Mouse (Mus musculus) B cell, adult 2 months (primary cell): ENCODE results near the gene Baiap3.
"Not testable (repeated sequence)": the region's sequence is repeated elsewhere in the genome, so short reads cannot be mapped to it uniquely, and the experiment has no call there.

Experiments used
- DNase-seq, 2 experiments: peaks; one replicate each; pipeline ENCODE4 v3.0.0; 2022

Baiap3 gene

GRCm38 (mm10) chr17:25244239-25244638 is 11.9 kb downstream of the Baiap3 start:
- no peak for DNase-seq

GRCm38 (mm10) chr17:25243131-25243780 is 12.9 kb downstream of the Baiap3 start:
- DNase-seq: no peak

GRCm38 (mm10) chr17:25239695-25240636 is 16.2 kb downstream of the Baiap3 start, which contains the start of the genes Gnptg and Tsr3:
Gene Gnptg, minus strand, starts transcription at chr17:25240124.
Gene Tsr3, plus strand, starts transcription at chr17:25240170.
- peak; percentile 85 to 88 for DNase-seq

GRCm38 (mm10) chr17:25235635-25236034 is 20.5 kb downstream of the Baiap3 start:
- DNase-seq: no peak

GRCm38 (mm10) chr17:25231621-25232020 is 24.5 kb downstream of the Baiap3 start:
- DNase-seq: not testable (repeated sequence)

GRCm38 (mm10) chr17:25230700-25231099 is 25.5 kb downstream of the Baiap3 start:
- DNase-seq: no peak

GRCm38 (mm10) chr17:25230014-25230655 is 26.0 kb downstream of the Baiap3 start:
- DNase-seq: not testable (repeated sequence)

GRCm38 (mm10) chr17:25227991-25228390 is 28.2 kb downstream of the Baiap3 start:
- no peak for DNase-seq

- no peak for DNase-seq
Measured at GRCm38 (mm10) chr17:25225659-25226058, 30.5 kb downstream of the Baiap3 start.

GRCm38 (mm10) chr17:25224586-25225222 is 31.5 kb downstream of the Baiap3 start:
- peak; percentile 33 to 56 for DNase-seq

GRCm38 (mm10) chr17:25222951-25223601 is 33.1 kb downstream of the Baiap3 start:
- DNase-seq: no peak

GRCm38 (mm10) chr17:25222504-25222940 is 33.6 kb downstream of the Baiap3 start:
- peak; percentile 26 to 41 for DNase-seq

GRCm38 (mm10) chr17:25221821-25222503 is 34.2 kb downstream of the Baiap3 start:
- DNase-seq: peak; percentile 51 to 64

- DNase-seq: no peak
Measured at GRCm38 (mm10) chr17:25220746-25221145, 35.4 kb downstream of the Baiap3 start.

- no peak for DNase-seq
Measured at GRCm38 (mm10) chr17:25219492-25220295, 36.5 kb downstream of the Baiap3 start.

- DNase-seq: no peak
Measured at GRCm38 (mm10) chr17:25218967-25219366, 37.2 kb downstream of the Baiap3 start.

- no peak for DNase-seq
Measured at GRCm38 (mm10) chr17:25215431-25215830, 40.7 kb downstream of the Baiap3 start.

- no peak for DNase-seq
Measured at GRCm38 (mm10) chr17:25211705-25212104, 44.5 kb downstream of the Baiap3 start.

GRCm38 (mm10) chr17:25210680-25211466 is 45.3 kb downstream of the Baiap3 start:
- peak in 1 of 2 experiments; percentile 26 for DNase-seq

- DNase-seq: no peak
Measured at GRCm38 (mm10) chr17:25210006-25210405, 46.2 kb downstream of the Baiap3 start.
